Mouse (Mus musculus) monocyte, adult 2 months (primary cell): ENCODE data around the gene Cops3.
"Not testable (repeated sequence)": the region's sequence is repeated elsewhere in the genome, so short reads cannot be mapped to it uniquely, and the experiment has no call there.

Experiments
- DNase-seq, 2 experiments: peaks; one replicate each; pipeline ENCODE4 v3.0.0; 2022; ENCODE audit warnings: low spot score in 2 of 2, low read depth in 1 of 2

Gene Cops3

GRCm38 (mm10) chr11:59839459-59840126 is at the start of gene Cops3:
Cops3 (minus strand) TSS chr11:59839838.
- peak; percentile 80 to 85 for DNase-seq

DNA sequence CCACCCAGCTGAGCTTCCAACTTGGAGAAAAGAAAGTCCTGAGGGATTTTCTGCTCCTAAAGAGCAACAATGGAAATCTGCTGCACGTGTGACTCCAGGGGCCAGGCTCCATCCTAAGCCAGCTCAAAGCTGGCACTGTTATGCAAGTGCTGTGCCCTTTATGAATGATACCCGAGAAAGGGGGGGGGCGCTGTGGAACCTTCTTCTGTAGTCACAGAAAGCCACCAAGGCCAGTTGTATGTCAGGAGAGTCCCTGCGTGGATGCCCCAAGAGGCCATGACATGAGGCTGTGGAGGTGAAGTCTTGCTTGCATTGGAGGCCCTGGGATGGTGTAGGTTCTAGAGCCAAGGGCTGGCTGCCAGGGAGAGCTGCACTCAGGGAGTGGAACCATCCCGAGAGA is 48.5 kb upstream of the Cops3 start:
- DNase-seq, result no peak

GRCm38 (mm10) chr11:59886952-59887351 is 47.3 kb upstream of the Cops3 start:
- no peak for DNase-seq

- no peak for DNase-seq
These were observed 45.8 kb upstream of the Cops3 start for GRCm38 (mm10) chr11:59885217-59885986.

DNA sequence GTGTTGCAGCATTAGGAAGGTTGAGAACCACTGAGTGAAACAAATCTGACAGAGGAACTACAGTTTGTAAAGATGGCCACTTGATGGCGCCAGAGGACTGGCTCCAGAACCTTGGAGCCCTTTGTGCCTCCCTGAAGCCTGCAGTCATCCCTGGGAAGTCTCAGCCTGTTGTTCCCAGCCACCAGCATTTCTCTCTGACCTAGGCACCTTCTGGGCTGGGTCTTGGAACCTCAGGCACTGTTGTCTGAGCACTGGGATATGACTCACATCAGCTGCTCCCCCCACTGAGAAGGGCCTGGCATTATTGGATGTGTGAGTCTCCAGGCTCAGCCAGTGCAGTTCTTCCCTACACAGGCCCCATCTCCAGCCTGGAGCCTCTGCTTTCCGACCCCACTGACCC is 40.4 kb upstream of the Cops3 start:
- peak in 1 of 2 experiments; percentile 28 for DNase-seq

DNA sequence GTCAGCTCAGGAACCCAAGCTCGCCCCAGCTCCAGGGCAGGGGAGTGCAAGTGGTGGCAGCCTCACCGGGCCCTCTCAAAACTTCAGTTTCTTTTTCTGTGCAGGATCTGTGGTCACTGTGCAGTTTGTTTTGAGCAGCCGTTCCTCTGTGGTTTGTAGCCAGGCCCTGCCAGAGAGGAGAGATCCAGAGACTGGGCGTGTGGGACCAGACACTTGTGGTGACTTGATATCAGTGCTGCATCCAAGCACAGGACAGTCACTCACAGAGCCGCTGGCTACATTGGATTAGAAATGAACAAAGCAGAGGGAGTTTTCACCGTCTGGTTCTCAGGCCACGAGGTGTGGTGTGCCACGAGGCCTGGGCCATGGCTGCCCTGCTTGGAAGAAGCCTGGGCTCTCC is 32.5 kb upstream of the Cops3 start:
- DNase-seq, result no peak

DNA sequence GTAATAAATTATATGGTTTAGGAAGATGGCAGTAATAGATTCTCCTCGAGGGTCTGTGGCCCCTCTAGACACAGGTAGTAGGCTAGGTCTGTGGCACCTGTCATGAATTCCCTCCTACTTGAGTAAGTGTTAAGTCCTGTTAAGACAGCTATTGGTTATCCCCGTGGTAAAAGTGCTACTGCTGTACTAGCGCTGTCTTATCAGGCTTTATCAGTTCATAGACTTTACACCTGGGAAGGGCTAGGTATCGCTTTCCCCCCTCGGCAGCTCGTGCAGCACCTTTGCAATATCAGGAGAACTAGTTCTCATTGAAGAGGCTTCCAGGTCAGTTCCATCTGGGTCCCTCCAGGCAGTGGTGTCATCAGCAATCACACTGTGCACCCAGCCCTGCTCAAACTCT is 24.7 kb upstream of the Cops3 start:
- DNase-seq, result no peak

- no peak for DNase-seq
These were observed 20.8 kb upstream of the Cops3 start for GRCm38 (mm10) chr11:59860467-59860866.

- no peak for DNase-seq
These were observed 13.2 kb upstream of the Cops3 start for GRCm38 (mm10) chr11:59852865-59853264.

DNA sequence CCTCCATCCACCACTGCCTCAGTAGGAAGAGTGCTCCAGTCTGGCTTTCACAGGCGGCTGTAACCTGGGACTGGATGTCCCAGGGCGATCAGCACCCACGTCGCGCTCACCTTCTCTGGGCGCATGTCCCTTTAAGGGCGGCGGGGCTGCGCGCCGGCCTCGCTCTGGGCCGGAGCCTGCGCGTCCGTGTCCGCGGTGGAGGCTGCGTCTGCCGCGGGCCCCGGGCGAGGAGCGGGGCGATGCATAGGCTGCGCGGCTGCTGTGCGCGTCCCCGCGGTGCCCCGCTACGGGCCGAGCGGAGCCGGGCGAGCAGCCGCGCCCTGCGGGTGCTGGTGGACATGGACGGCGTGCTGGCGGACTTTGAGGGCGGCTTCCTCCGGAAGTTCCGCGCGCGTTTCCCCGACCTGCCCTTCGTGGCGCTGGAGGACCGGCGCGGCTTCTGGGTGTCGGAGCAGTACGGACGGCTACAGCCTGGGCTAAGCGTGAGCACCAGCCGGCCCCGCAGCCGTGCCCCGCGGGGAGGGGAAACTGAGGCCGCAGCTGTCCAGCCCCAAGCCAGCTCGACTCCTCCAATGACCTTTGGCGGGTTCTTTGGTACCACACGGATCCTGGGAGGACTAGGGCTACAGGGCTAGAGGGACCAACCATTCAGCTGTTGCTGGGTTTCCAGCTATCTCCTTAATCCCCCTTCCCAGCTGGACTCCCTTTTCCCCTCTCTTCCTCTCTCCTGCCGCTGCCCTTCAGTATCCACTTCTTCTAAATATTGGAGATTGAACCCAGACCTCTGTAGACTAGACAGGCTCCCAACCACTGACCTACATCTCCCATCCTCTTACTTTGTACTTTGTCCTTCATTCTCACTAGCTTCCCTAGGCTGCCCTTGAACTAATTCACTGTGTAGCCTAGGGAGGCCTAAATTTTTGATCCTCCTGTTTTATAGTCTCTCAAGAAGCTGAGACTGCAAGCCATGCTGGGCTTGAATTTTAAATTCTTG is 8.6 kb upstream of the Cops3 start:
- peak; percentile 12 to 36 for DNase-seq

- no peak for DNase-seq
These were observed 7.5 kb upstream of the Cops3 start for GRCm38 (mm10) chr11:59847131-59847530.

DNA sequence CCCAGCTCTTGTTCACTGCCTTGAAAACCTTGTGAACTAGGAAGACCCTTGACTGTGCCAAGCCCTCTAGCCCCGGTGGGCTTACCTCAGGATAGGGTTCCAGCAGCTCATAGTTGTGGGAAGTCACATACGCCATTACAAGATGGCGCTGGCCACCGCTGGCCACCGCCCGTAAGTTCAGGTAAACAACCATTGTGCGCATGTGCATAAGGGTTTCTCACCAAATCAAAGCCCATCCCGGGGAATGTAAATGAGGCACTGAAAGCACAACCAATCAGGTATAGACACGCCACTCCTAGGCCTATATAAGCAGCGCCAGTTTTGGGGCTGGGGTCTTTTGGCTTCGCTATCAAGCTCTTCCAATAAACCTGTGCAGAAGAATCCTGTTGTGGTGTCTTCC is 6.7 kb upstream of the Cops3 start:
- DNase-seq, result no peak

DNA sequence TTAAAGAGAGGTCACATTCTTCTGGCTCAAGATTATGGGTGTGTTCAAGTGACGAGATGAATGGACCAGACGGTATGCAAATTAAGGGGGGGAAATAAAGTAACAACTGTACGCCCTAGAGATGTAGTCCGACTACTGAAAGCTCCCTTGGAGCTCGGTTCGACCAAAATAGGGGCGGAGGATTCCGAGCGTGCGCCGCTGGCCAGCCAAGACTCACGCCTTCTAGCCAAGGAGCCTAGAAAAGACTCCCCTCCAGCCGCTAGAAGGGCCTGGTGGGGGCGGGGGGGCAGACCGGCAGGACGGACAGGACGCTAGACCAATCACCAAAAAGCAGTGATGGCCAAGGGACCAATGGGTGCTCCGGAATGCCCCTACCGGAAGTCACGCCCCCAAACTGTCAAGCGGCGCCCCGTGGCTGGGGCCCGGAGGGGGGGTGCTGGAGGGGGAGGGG is 605 bp downstream of the Cops3 start, which contains the start of gene Nt5m:
Gene Nt5m, plus strand, starts transcription at position 440 of the 451 bp plus-strand sequence.
- peak; percentile 73 to 85 for DNase-seq

- no peak for DNase-seq
These were observed 1.2 kb downstream of the Cops3 start for GRCm38 (mm10) chr11:59838426-59838825.

- not testable (repeated sequence) for DNase-seq
These were observed 1.8 kb downstream of the Cops3 start for GRCm38 (mm10) chr11:59837789-59838188.

GRCm38 (mm10) chr11:59821625-59822024 is 18.0 kb downstream of the Cops3 start:
- DNase-seq, result no peak

DNA sequence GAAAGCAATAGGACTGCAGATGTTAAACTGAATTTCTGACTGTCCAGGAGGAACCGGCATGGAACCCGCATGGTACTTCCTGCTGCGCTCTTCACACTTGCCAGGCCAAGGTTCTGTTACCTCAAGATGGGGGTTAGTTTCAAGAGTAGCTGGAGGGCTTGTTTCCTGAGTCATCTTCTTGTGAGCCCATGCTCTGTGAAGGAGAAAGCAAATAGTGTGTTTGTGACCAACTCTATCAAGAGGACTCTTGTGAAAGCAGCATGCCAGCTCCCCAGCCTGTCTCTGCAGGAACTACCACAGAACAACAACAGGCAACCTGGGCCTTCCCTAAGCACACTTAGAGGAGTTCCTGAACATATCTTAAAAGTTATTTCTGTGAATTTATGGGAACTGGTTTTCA is 21.7 kb downstream of the Cops3 start:
- no peak for DNase-seq

DNA sequence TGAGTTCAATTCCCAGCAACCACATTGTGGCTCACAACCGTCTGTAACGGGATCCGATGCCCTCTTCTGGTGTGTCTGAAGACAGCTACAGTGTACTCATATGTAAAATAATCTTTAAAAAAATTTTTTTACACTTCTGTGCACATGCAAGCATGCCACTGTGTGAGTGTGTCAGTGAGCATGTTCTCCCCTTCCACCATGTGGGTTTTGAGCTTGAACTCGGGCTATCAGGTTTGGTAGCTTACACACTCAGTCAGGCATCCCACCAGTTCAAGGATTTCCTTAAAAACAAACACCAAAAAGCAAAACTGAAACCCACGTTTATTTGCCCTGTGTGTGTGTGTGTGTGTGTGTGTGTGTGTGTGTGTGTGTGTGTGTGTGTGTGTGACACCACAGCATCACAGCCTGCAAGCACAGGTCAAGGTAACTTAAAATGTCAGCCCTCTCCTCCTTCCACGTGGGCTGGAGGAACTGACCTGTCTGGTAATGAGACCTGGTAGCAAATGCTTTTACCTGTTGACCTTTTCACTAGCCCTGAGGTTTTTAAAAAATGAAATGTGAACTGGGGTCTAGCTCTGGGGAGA is 24.1 kb downstream of the Cops3 start:
- DNase-seq, result no peak

GRCm38 (mm10) chr11:59814936-59815335 is 24.7 kb downstream of the Cops3 start:
- DNase-seq, result no peak

- DNase-seq, result no peak
These were observed 25.3 kb downstream of the Cops3 start for GRCm38 (mm10) chr11:59814311-59814710.

GRCm38 (mm10) chr11:59813276-59813675 is 26.4 kb downstream of the Cops3 start:
- DNase-seq, result no peak
